Mouse (Mus musculus) cerebellum, adult 11-12 months (tissue): ENCODE measurements at regions not wholly inside any gene's neighbourhood (a gene's known extent, or its start where the extent isn't known, plus 50 kb on each side); places are given as distances from the start of the nearest gene placed in this dataset.
A peak's percentile ranks its signal among the peaks of the same experiment; 100 is the strongest.
"Not testable (repeated sequence)": the region's sequence is repeated elsewhere in the genome, so short reads cannot be mapped to it uniquely, and the experiment has no call there.

Experiments
- DNase-seq: peaks from one replicate; pipeline ENCODE4 v3.0.0; 2022

- no peak for DNase-seq
These were observed 140.1 kb upstream of the Camk1g start for GRCm38 (mm10) chr1:193510066-193510793.

DNA sequence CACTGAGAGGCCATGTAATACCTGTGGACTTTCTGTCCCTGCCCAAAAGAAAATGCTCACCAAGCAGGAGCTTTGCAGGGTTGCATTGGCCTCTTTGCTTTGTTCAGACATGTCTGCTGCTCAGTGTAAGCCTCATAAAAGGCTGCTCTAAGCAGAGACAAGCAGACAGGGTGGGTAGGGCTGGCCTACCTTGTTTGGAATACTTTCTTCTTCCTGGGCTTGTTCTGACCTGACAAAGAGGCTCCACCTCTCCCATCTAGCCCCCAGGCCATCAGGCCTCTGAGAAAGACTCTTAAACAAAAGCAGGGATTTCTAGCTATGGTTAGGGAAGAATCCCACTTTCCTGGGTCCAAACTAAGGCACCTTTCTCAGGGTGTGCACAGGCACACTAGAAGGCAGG lies 138.2 kb upstream of the Camk1g start:
- DNase-seq, result no peak

GRCm38 (mm10) chr1:193506991-193507390 lies 136.9 kb upstream of the Camk1g start:
- no peak for DNase-seq

GRCm38 (mm10) chr1:193505381-193505780 lies 135.3 kb upstream of the Camk1g start:
- DNase-seq, result no peak

DNA sequence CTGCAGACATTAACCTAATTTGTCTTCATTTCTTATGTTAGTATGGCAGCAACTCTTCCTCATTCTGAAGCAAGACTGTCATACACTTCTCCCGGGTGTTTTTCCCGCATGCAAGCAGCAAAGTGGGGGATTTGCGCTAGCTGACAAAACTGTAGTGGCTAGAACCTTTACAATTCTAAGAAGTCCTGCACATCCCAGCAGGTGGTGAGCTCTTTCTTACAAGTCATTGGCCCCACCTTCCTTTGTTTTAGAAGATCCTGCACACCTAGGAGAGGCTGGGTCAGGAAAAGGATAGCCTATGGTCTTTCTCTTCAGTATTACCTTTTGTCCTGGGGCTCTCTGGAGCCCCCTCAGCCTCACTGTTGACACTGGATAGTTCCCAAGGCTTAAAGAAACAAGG lies 134.5 kb upstream of the Camk1g start:
- no peak for DNase-seq

DNA sequence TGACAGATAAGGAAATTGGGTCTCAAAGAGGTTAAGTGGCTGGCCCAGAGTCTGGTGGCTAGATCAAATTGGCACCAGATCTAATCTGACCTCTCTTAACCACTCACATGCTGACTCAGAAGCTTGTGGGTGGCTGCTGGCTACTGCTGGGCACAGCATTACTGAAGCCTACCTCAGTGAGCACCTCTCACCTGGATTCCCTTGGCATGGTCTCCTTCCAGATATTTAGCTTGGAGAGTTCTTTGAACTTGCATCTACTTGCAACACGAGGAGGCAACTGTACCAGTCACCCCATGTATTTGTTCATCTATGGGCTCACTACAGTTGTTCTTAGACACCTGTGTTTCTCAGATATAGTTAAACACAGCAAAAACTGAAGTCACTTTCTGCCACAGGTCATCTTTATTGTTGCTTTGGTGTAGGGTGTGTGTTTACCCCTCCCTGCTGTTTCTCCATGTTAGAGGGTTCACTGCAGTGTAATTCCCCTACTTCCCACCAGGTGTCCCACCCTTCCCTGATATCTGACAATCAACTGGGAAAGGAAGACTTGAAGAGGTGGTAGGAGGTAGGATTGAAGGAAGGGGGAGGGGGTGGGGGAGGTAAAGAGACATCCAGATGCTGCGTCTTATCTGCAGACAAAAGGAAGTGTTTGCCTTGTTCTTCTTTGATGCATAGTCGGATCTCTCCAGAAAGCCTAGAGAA lies 133.7 kb upstream of the Camk1g start:
- DNase-seq, result peak; percentile 11

- no peak for DNase-seq
These were observed 126.4 kb upstream of the Camk1g start for GRCm38 (mm10) chr1:193496265-193497183.

- no peak for DNase-seq
These were observed 117.9 kb upstream of the Camk1g start for GRCm38 (mm10) chr1:193488039-193488438.

GRCm38 (mm10) chr1:193486668-193487067 lies 116.6 kb upstream of the Camk1g start:
- not testable (repeated sequence) for DNase-seq

DNA sequence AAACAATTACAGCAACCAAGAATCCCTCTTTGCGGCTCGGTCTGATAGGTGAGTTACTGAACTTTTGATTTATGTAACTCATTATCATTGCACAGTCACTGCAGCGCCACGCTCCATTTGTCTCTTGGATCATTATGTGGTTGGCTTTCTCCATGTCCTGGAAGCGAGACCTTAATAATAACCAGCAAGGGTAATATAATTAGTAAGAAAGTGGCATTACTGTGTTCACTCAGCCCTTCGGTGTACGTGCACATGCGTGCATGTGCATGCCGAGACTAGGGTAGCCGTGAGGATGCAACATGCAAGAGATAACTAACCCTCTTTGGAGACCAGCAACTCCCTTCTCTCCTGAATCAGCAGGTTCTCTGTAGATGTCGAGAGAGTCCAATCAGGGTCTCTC lies 114.9 kb upstream of the Camk1g start:
- DNase-seq, result no peak

DNA sequence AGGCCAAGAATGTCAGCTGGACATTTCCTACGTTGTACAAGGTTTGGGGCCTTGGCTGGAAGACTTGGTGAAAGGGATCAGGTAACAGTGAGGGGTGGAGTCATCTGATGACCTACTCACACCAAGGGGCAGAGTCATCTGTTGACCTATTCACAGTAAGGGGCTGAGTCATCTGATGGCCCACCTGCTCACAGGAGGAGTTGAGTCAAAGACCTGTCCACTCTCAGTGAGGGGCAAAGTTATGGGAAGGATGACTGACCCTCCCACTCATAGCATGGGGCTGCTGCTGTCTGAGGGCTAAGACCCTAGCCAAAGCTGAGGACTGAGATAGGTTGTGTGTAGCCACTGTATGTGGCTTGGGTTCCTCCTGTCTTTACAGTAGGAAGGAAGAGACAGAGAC lies 107.2 kb upstream of the Camk1g start:
- no peak for DNase-seq

GRCm38 (mm10) chr1:193476805-193477204 lies 106.7 kb upstream of the Camk1g start:
- no peak for DNase-seq

GRCm38 (mm10) chr1:193466306-193466705 lies 96.2 kb upstream of the Camk1g start:
- no peak for DNase-seq

DNA sequence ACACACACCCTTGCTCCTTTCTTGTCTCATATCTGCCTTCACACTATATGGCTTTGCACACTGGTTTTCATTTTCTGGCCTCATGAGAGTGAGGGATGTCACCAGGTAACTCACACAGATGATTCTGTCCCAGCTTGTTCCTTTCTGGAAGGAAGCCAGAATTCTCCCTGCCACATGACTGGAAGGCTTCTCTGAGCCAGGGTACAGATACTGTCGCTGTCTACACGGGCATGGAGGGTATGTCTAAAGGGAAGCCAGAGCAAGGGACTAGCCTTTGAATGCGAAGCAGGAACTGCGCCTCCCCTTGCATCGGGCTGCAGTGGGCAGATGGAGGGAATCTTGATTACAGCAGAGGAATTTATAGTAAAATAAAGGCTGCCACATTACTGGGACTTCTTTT lies 89.6 kb upstream of the Camk1g start:
- no peak for DNase-seq

DNA sequence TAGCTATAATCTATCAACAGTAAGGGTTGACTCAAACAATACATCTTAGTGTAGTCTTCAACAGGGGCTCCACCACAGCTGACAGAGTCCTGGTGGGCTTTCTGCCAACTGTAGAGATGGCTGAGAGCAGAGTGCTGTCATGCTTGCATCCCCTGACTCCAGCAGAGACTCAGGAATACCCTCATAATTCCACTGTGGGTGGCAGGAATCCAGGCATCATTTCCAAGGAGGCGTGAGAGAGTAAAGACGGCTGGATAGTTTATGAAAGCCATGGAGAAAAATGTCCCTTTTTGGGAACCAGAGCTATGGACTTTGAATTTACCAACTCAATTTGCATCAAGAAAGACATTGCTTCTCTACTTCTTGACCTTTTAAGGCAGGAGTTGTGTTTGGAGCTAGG lies 87.8 kb upstream of the Camk1g start:
- DNase-seq, result no peak

GRCm38 (mm10) chr1:193453654-193454053 lies 83.6 kb upstream of the Camk1g start:
- no peak for DNase-seq

- no peak for DNase-seq
These were observed 81.5 kb upstream of the Camk1g start for GRCm38 (mm10) chr1:193451471-193452135.

DNA sequence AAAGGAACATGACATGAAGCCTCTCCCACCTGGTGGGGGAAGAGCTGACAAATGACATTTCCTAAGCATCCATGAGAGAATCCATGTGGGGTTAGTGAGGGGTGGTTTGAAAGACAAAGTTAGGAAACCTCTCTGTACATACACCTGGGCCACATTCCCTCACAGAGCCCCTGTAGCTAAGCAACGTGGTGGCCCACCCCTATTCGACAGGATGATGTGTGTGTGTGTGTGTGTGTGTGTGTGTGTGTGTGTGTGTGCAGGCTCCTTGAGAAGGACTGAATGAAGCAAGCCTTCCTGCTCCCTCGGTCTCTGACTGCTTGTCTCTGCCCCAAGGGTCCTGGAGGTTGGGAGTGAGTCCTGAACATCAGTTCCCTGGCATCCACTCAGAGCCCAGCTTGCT lies 80.7 kb upstream of the Camk1g start:
- DNase-seq, result no peak

DNA sequence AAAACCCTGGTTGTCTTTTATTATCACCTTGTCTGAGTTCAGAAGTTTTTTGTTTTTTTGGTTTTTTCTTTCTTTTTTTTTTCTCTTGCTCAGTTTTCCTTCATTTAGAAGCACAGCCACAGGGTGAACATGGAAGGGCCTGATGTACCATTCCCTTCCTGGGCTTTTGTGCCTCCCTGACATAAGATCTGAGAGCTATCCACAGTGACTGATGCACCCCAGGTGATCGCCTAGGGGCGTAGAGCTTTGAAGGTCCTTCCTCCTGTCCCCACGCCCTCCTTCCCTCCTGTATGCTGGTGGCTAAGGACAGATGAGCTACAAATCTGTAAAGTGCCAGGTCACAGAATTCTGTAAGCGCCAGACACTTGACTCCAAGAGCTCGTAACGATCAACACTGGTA lies 80.1 kb upstream of the Camk1g start:
- no peak for DNase-seq

DNA sequence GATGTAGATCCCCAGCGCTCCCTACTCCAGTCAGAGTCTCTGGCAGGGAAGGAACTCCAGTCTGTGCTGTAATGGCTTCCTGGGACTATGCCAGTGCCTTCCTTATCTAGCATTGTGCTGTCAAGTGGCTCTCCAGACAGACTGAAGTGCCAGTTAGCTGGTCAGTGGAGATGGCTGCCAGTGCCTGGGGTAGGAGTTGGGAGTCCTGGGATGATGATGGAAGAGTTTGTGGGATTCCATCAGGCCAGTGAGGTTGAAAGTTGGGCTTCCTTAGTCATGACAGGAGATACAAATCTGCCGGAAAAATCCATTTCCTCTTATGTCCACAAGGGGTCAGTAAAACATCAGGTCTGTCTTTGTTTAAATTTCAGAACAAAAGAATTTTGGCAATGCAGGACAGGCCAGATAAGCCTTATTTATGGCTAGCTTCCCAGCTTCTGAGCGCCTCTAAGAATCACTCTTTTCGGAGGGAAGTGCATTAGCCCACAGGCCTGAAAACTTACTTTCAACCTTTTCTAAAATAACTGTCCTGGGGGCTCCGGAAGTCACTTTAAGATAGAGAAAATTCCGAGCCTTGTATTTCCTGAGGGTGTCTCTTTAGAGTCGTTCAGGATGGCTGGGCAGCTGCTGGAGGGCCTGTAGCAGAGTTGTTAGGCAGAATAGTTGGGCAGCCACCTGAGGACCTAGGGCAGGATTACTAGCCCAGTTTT lies 79.5 kb upstream of the Camk1g start:
- peak; percentile 28 for DNase-seq

DNA sequence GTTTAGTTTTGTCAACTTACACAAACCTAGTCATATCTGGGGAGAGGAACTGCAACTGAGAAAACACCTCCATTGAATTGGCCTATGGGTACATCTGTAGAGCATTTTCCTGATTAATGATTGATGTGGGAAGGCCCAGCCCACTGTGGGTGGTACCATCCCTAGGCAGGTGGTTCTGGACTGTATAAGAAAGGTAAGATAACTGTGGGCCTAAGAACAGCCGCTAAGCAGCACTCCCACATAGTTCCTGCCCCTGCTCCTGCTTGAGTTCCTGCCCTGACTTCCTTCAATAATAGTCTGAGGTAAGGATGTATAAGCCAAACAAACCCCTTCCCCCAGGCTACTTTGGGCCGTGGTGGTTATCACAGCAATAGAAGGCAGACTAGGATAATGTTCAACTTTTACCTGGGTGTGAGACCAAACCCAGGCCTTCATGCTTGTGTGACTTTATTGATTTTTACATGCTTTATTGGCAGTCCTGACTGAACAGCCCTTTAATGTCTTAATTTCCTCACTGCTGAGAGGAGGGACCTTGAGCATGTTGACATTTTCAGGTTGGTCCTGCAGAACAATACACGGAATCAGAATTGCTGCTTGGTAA lies 78.8 kb upstream of the Camk1g start:
- DNase-seq, result no peak

- DNase-seq, result no peak
These were observed 77.5 kb upstream of the Camk1g start for GRCm38 (mm10) chr1:193447647-193448046.
